Mouse (Mus musculus): ENCODE measurements around the gene Eml6.

DNA sequence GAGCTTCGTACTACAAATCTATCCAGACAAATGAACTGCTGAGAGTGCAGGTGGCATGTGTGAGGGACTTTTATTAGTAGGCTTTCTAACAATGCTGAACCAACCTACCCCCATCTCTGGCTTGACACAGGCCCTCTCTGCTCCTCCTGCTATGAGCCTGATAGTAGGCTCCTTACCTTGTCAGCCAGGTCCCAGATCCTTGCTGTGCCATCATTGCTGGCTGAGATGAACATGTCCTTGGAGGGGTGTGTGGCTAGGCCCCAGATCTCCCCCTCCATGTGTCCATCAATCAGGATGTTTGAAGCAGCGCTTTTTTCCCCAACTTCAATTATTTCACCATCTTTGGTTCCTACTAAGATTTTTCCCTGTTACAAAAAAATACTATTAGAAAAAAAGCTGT, 274.8 kb downstream of the Eml6 start:
- no peak for TF ChIP-seq CTCF (IDR thresholded peaks at IDR 0.05; ENCODE audit: low read depth, low read length)
- TF ChIP-seq EP300 (IDR thresholded peaks at IDR 0.05; ENCODE audit: insufficient read depth, low read depth, low read length): no peak

All from ES-Bruce4 (cell line).